Mouse (Mus musculus): ENCODE results near the gene Armt1.

DNA sequence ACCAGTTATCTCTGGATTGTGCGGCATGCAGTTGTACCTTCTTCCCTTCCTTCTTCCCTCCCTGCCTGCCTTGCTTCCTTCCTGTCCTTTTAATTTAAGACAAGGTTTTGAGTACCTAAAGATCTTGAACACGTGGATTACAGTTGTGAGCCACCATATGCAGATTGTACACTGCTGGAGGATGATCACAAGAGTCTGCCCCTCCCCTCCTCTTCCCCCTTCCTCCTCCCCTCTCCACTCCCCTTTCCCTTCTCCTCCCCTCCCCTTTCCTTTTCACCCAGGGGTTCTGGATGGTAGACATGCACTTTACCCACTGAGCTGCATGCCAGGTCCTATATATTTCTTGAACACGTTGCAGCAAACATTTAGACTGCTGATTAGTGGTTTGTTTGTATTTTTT lies 3.1 kb downstream of the Armt1 start:
- TF ChIP-seq USF2 (IDR thresholded peaks at IDR 0.05; ENCODE audit: borderline replicate concordance in 1 of 2, insufficient read depth in 1 of 2, low read depth in 1 of 2, low read length in 2 of 2) (no peak), POLR2A (IDR thresholded peaks at IDR 0.05; ENCODE audit: control insufficient read depth in 1 of 2, insufficient read depth in 1 of 2, low read depth in 1 of 2, low read length in 2 of 2, poor library complexity in 1 of 2) (no peak), CTCF (IDR thresholded peaks at IDR 0.05 in 2 of 3, conservative IDR thresholded peaks at IDR 0.05 in 1 of 3; ENCODE audit: control insufficient read depth in 1 of 3, insufficient read depth in 1 of 3, low read depth in 2 of 3, low read length in 3 of 3, poor library complexity in 1 of 3, severe bottlenecking in 1 of 3) (no peak)
